Mouse (Mus musculus) lung, embryonic 15.5 days (tissue): ENCODE results near the gene Gm21304. TPM values are rescaled to one million over a fixed set of nuclear protein-coding genes. Genes with fewer than 3 reads are reported as not detected.
"Not testable (repeated sequence)": the region's sequence is repeated elsewhere in the genome, so short reads cannot be mapped to it uniquely, and the experiment has no call there.

Source experiments
- ATAC-seq: fragments of 200-750 bp; cut with Nextera tagmentation; 2 replicates; pipeline ENCODE4 v1.8.0; 2017; ENCODE audit warnings: moderate number of reproducible peaks, borderline replicate concordance; ENCODE audit not compliant: low FRiP score, low TSS enrichment; ENCODE audit errors: extremely low read depth
- H3K27ac ChIP-seq: fragments of 300-500 bp; sonication (generic); 2 replicates; pipeline ENCODE4 v1.5.1; 2015; ENCODE audit warnings: moderate library complexity, mild to moderate bottlenecking, inconsistent platforms
- H3K27me3 ChIP-seq: fragments of 300-500 bp; sonication (generic); 2 replicates; pipeline ENCODE4 v1.6.1; 2015; ENCODE audit warnings: inconsistent platforms
- H3K36me3 ChIP-seq: fragments of 300-500 bp; sonication (generic); 2 replicates; pipeline ENCODE4 v1.6.1; 2015; ENCODE audit warnings: inconsistent platforms
- H3K4me1 ChIP-seq: fragments of 300-500 bp; sonication (generic); 2 replicates; pipeline ENCODE4 v1.6.1; 2015; ENCODE audit warnings: inconsistent platforms
- H3K4me2 ChIP-seq: fragments of 300-500 bp; sonication (generic); 2 replicates; pipeline ENCODE4 v1.6.1; 2015; ENCODE audit warnings: inconsistent platforms, mild to moderate bottlenecking, moderate library complexity
- H3K4me3 ChIP-seq: fragments of 300-500 bp; sonication (generic); 2 replicates; pipeline ENCODE4 v1.5.1; 2015; ENCODE audit warnings: mild to moderate bottlenecking, inconsistent platforms
- H3K9ac ChIP-seq: fragments of 300-500 bp; sonication (generic); 2 replicates; pipeline ENCODE4 v1.6.1; 2015; ENCODE audit warnings: inconsistent platforms
- H3K9me3 ChIP-seq: fragments of 300-500 bp; sonication (generic); 2 replicates; pipeline ENCODE4 v1.6.1; 2016; ENCODE audit warnings: inconsistent platforms
- WGBS: fragments of 180-500 bp; shearing (Covaris S2); methylation state at CpG from one replicate; pipeline ENCODE4 v1.1.7; 2015; 5-methylcytosine and 5-hydroxymethylcytosine counted together
- polyA plus RNA-seq: library from polyadenylated mRNA; unstranded; fragments of >200 nt; fragmentation: Nextera tagmentation; extraction: Ambion mirVana; gene quantifications from 2 replicates; pipeline ENCODE4 v1.2.1, GENCODE M21; 2015

Gene Gm21304
- polyA plus RNA-seq = not detected in 2 replicates

DNA sequence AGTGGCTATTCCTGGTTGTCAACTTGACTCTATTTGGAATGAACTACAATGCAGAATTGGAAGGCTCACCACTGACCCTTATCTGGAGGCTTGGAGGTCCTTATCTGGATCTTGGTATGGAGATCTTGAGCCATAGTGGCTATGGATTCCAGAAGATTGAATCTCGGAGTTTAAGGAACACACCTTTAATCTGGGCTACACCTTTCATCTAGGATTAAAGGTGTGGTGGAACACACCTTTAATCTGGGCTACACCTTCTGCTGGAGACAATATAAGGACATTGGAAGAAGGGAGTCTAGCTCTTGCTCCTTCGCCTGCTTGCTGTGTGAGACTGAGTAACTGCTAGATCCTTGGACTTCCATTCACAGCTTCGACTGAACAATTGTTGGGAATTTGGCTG, at the start of gene Gm21304:
Gm21304 (plus strand) TSS at position 301 of the 400 bp plus-strand sequence.
- not testable (repeated sequence) for H3K4me3 ChIP-seq, H3K36me3 ChIP-seq, H3K27ac ChIP-seq, H3K9me3 ChIP-seq, H3K4me1 ChIP-seq, H3K4me2 ChIP-seq, H3K9ac ChIP-seq, H3K27me3 ChIP-seq, ATAC-seq
- no CpG with 5 or more reads among the region's 3 CpGs for WGBS

- H3K27ac ChIP-seq, H3K9me3 ChIP-seq, H3K36me3 ChIP-seq, H3K9ac ChIP-seq, H3K4me2 ChIP-seq, H3K27me3 ChIP-seq, H3K4me3 ChIP-seq, H3K4me1 ChIP-seq, ATAC-seq: not testable (repeated sequence)
- no CpG with 5 or more reads among the region's 3 CpGs for WGBS
Observed at GRCm38 (mm10) chr10:104142687-104143086, 25.6 kb upstream of the Gm21304 start, which contains the start of gene Gm21293. Gene Gm21293, plus strand, starts transcription at chr10:104142987.

DNA sequence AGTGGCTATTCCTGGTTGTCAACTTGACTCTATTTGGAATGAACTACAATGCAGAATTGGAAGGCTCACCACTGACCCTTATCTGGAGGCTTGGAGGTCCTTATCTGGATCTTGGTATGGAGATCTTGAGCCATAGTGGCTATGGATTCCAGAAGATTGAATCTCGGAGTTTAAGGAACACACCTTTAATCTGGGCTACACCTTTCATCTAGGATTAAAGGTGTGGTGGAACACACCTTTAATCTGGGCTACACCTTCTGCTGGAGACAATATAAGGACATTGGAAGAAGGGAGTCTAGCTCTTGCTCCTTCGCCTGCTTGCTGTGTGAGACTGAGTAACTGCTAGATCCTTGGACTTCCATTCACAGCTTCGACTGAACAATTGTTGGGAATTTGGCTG, 17.1 kb upstream of the Gm21304 start, which contains the start of gene Gm6763:
Gm6763 (plus strand) TSS at position 301 of the 400 bp plus-strand sequence.
- not testable (repeated sequence) for H3K4me3 ChIP-seq, ATAC-seq, H3K36me3 ChIP-seq, H3K4me2 ChIP-seq, H3K9ac ChIP-seq, H3K9me3 ChIP-seq, H3K27me3 ChIP-seq, H3K27ac ChIP-seq, H3K4me1 ChIP-seq
- WGBS = no CpG with 5 or more reads among the region's 3 CpGs

- not testable (repeated sequence) for H3K9ac ChIP-seq, H3K4me1 ChIP-seq, H3K36me3 ChIP-seq, H3K27ac ChIP-seq, H3K4me3 ChIP-seq, H3K4me2 ChIP-seq, H3K27me3 ChIP-seq, ATAC-seq, H3K9me3 ChIP-seq
- no CpG with 5 or more reads among the region's 3 CpGs for WGBS
Observed at GRCm38 (mm10) chr10:104159706-104160105, 8.6 kb upstream of the Gm21304 start, which contains the start of gene Gm8764. Gene Gm8764, plus strand, starts transcription at chr10:104160006.

DNA sequence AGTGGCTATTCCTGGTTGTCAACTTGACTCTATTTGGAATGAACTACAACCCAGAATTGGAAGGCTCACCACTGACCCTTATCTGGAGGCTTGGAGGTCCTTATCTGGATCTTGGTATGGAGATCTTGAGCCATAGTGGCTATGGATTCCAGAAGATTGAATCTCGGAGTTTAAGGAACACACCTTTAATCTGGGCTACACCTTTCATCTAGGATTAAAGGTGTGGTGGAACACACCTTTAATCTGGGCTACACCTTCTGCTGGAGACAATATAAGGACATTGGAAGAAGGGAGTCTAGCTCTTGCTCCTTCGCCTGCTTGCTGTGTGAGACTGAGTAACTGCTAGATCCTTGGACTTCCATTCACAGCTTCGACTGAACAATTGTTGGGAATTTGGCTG, 8.4 kb downstream of the Gm21304 start, which contains the start of gene Gm21312:
Gm21312 (plus strand) TSS at position 301 of the 400 bp plus-strand sequence.
- H3K4me1 ChIP-seq, ATAC-seq, H3K4me2 ChIP-seq, H3K36me3 ChIP-seq, H3K4me3 ChIP-seq, H3K9me3 ChIP-seq, H3K27ac ChIP-seq, H3K27me3 ChIP-seq, H3K9ac ChIP-seq: not testable (repeated sequence)
- no CpG with 5 or more reads among the region's 3 CpGs for WGBS

DNA sequence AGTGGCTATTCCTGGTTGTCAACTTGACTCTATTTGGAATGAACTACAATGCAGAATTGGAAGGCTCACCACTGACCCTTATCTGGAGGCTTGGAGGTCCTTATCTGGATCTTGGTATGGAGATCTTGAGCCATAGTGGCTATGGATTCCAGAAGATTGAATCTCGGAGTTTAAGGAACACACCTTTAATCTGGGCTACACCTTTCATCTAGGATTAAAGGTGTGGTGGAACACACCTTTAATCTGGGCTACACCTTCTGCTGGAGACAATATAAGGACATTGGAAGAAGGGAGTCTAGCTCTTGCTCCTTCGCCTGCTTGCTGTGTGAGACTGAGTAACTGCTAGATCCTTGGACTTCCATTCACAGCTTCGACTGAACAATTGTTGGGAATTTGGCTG, 16.9 kb downstream of the Gm21304 start, which contains the start of gene Gm20765:
Gm20765 (plus strand) TSS at position 301 of the 400 bp plus-strand sequence.
- ATAC-seq, H3K27ac ChIP-seq, H3K9ac ChIP-seq, H3K4me3 ChIP-seq, H3K36me3 ChIP-seq, H3K9me3 ChIP-seq, H3K4me2 ChIP-seq, H3K4me1 ChIP-seq, H3K27me3 ChIP-seq: not testable (repeated sequence)
- WGBS = no CpG with 5 or more reads among the region's 3 CpGs

- ATAC-seq, H3K4me3 ChIP-seq, H3K36me3 ChIP-seq, H3K4me1 ChIP-seq, H3K9ac ChIP-seq, H3K9me3 ChIP-seq, H3K4me2 ChIP-seq, H3K27ac ChIP-seq, H3K27me3 ChIP-seq: not testable (repeated sequence)
- no CpG with 5 or more reads among the region's 3 CpGs for whole genome bisulfite sequencing
Observed at GRCm38 (mm10) chr10:104193742-104194141, 25.4 kb downstream of the Gm21304 start, which contains the start of gene Gm4340. Gene Gm4340, plus strand, starts transcription at chr10:104194042.

DNA sequence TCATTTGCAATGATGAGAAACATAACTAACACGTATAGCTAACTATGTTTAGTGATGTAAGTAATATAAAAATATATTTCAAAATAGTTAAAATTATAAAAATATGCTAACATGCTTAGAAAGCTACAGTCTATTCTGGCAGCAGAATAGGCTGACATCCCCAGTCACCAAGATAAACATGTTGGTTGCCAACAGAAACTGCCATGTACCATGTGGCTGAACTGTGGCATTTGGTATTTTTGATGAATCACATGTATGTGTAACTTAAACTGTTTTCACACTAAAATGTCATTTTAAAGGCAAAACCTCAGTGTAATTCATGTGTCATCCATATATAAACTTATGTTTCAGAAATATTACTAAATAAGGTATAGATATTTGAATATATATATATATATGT, 41.3 kb downstream of the Gm21304 start:
- Histone ChIP-seq H3K4me2 (no peak overlapping the region), H3K27me3 (no peaks in the 10 kb centered on the region), H3K27ac (no peak overlapping the region), H3K4me3 (no peak overlapping the region), H3K9ac (no peak overlapping the region), H3K4me1 (no peaks in the 10 kb centered on the region), H3K36me3 (no peaks in the 10 kb centered on the region), H3K9me3 (no peaks in the 10 kb centered on the region)
- WGBS = 89% methylated on average over 1 of the region's 1 CpGs
- no peak for ATAC-seq

DNA sequence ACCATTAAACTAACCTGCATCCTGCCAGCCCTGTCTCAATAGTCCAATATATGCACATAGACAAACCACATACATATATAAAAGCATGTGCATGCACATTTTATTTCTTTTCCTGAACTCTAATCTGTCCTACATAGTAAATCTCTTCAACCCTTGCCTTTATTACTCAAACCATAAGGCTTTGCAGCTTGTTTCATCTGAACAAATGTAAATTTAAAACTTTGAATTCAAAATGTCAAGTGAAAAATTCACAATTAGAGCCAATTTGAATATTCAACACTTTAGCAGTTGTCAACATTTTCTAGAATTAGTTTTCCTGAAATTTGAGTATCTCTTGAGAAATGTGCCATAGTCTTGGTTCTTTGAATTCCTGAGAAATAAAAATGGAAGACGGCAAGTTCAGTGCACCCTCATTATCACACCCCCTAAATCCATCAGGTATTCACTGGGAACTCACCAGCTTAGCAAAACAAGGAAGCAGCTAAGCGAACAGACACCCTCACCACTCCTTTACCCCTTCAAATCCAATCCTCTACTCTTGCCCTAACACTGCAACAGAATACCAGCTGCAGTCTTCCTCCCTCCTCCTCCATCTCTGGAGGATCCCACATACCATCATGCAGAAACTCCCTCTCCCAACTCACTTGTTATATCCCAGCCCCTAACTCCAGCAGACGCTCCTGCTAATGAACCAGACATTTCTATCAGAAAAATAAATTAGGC, 42.1 kb downstream of the Gm21304 start:
- ATAC-seq = no peak
- WGBS = 59% methylated on average over 3 of the region's 3 CpGs
- no peaks in the 10 kb centered on the region for H3K9me3 ChIP-seq
- no peaks in the 10 kb centered on the region for H3K36me3 ChIP-seq
- H3K4me1 ChIP-seq = no peaks in the 10 kb centered on the region
- no peak overlapping the region for H3K9ac ChIP-seq
- H3K4me3 ChIP-seq = no peak overlapping the region
- no peak overlapping the region for H3K4me2 ChIP-seq
- H3K27me3 ChIP-seq = no peaks in the 10 kb centered on the region
- H3K27ac ChIP-seq = no peak overlapping the region

DNA sequence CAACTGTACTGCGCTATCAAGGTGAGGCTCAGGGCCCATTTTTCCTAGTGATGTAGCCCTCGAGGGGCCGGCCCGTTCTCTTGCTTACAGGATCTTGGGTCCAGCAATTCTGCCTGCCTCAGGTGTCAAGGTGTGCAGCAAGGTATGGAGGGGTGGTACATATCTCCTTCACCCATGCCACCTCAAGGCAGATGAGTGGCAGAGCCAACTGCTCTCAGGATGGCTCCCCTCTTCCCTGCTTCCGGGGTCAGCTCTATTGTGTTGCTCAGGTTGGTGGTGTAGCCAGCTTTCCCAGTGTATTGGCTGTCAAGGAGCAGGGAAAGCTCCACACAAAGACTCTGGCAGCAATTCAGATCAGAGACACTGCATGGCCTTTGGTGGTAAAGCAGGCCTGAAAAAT, 46.2 kb downstream of the Gm21304 start:
- ATAC-seq = no peak; the same call in 1 of the 2 replicates
- no peaks in the 10 kb centered on the region for H3K36me3 ChIP-seq

More for the DNA sequence above, 46.2 kb downstream of the Gm21304 start:
- Histone ChIP-seq H3K4me3 (no peak overlapping the region), H3K9me3 (no peaks in the 10 kb centered on the region), H3K4me1 (no peaks in the 10 kb centered on the region), H3K27ac (no peak overlapping the region), H3K9ac (no peak overlapping the region), H3K4me2 (no peak overlapping the region), H3K27me3 (no peaks in the 10 kb centered on the region)
- 88% methylated on average over 5 of the region's 5 CpGs for WGBS
